Mouse (Mus musculus) liver, postnatal 0 days (tissue): ENCODE measurements around the gene Sulf2. TPM values are rescaled to one million over a fixed set of nuclear protein-coding genes. Genes with fewer than 3 reads are reported as not detected.
A peak's percentile ranks its signal among the peaks of the same experiment; 100 is the strongest.

Experiments used
- ATAC-seq: fragments of 200-750 bp; cut with Nextera tagmentation; 2 replicates; pipeline ENCODE4 v1.8.0; 2017; ENCODE audit warnings: mild to moderate bottlenecking, moderate library complexity
- DNase-seq: peaks from one replicate; pipeline ENCODE4 v3.0.0-alpha.2; 2016
- H3K27ac ChIP-seq: fragments of 300-500 bp; sonication (generic); 2 replicates; pipeline ENCODE4 v1.5.1; 2014; ENCODE audit warnings: antibody characterized with exemption, moderate library complexity, mild to moderate bottlenecking, low read depth
- H3K27me3 ChIP-seq: fragments of 300-500 bp; sonication (generic); 2 replicates; pipeline ENCODE4 v1.6.1; 2014; ENCODE audit warnings: low read length, control low read depth, mixed read lengths; ENCODE audit not compliant: insufficient read depth
- H3K36me3 ChIP-seq: fragments of 300-500 bp; sonication (generic); replicated peaks from 2 replicates; pipeline ENCODE4 v1.6.1; 2014; ENCODE audit warnings: mild to moderate bottlenecking, control low read depth, low read length, moderate library complexity, mixed read lengths; ENCODE audit not compliant: insufficient read depth
- H3K4me1 ChIP-seq: fragments of 300-500 bp; sonication (generic); 2 replicates; pipeline ENCODE4 v1.6.1; 2014; ENCODE audit warnings: antibody characterized with exemption, mild to moderate bottlenecking, control low read depth; ENCODE audit not compliant: insufficient read depth
- H3K4me2 ChIP-seq: fragments of 300-500 bp; sonication (generic); 2 replicates; pipeline ENCODE4 v1.6.1; 2014; ENCODE audit warnings: low read depth, mild to moderate bottlenecking, low read length, moderate library complexity, mixed read lengths
- H3K4me3 ChIP-seq: fragments of 300-500 bp; sonication (generic); 2 replicates; pipeline ENCODE4 v1.5.1; 2014; ENCODE audit warnings: low read depth, low read length
- H3K9ac ChIP-seq: fragments of 300-500 bp; sonication (generic); replicated peaks from 2 replicates; pipeline ENCODE4 v1.6.1; 2014; ENCODE audit warnings: mild to moderate bottlenecking, moderate library complexity
- H3K9me3 ChIP-seq: fragments of 300-500 bp; sonication (generic); 2 replicates; pipeline ENCODE4 v1.6.1; 2016; ENCODE audit warnings: mild to moderate bottlenecking, control low read depth, low read length, mixed read lengths
- CTCF ChIP-seq: sonication (generic); IDR thresholded peaks from 2 replicates; pipeline ENCODE4 v1.5.1; 2016; ENCODE audit warnings: antibody characterized with exemption, low read depth
- EP300 ChIP-seq: IDR thresholded peaks from 2 replicates; pipeline ENCODE4 v1.6.1; 2016; ENCODE audit warnings: antibody characterized with exemption, low read depth, mild to moderate bottlenecking
- WGBS: fragments of 180-500 bp; shearing (Covaris S2); extraction: QIAGEN DNeasy Blood & Tissue Kit; methylation state at CpG from one replicate; pipeline ENCODE4 v1.1.7; 2014; ENCODE audit not compliant: insufficient replicate concordance; 5-methylcytosine and 5-hydroxymethylcytosine counted together
- polyA plus RNA-seq: library from polyadenylated mRNA; unstranded; fragments of >200 nt; fragmentation: Nextera tagmentation; extraction: Ambion mirVana; gene quantifications from 2 replicates; pipeline ENCODE4 v1.2.1, GENCODE M21; 2015

The Sulf2 gene
- polyA plus RNA-seq, 1 experiment from 2014 or later, result 1.8 TPM

DNA sequence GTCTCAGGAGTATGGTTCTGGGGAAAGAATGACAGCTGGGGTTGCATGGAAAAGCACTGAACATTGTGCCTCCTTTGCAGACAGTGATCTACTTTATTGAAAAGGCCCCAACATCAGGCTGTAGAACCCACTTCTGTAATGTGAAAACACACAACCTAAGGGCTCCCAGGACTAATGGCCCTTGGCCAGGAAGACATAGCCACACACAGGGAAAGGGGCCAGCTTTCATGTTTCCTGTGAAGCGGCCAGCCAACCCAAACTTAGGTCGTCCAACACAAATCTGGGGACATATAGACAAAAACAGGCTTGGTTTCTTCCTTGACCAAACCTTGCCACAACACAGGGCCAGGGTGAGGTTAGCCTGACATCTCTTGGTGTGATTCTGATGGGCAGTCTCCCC lies 35.5 kb downstream of the Sulf2 start:
- no peaks in the 10 kb centered on the region for H3K9me3 ChIP-seq
- WGBS, result 72% methylated on average over 2 of the region's 2 CpGs
- H3K4me3 ChIP-seq, result no peak overlapping the region
- TF ChIP-seq EP300, result no peak
- TF ChIP-seq CTCF, result no peak
- no peak overlapping the region for H3K27ac ChIP-seq
- no peak overlapping the region for H3K9ac ChIP-seq
- H3K4me1 ChIP-seq, result no peaks in the 10 kb centered on the region
- no peak overlapping the region for H3K4me2 ChIP-seq
- DNase-seq (no peak), ATAC-seq (no peak)
- H3K27me3 ChIP-seq, result no peaks in the 10 kb centered on the region
- H3K36me3 ChIP-seq, result no peaks in the 10 kb centered on the region

DNA sequence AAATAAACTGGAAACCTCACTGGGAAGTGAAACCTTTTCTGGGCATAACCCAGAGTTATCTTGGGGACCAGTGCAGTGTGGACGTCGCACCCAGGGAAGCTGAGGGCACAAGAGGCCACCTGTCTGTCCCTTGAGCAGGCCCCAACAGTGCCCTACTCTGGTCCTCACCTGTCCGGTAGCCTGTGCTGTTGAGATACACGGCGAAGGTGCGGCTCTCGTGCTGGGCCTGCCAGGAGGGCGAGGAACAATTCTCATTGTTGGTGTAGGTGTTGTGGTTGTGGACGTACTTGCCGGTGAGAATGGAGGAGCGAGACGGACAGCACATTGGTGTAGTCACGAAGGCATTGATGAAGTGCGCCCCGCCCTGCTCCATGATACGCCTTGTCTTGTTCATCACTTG lies 38.8 kb downstream of the Sulf2 start:
- H3K27ac ChIP-seq, result no peak overlapping the region
- no peak overlapping the region for H3K9ac ChIP-seq
- H3K4me3 ChIP-seq, result no peak overlapping the region
- no peak overlapping the region for H3K4me2 ChIP-seq
- no peaks in the 10 kb centered on the region for H3K4me1 ChIP-seq
- no peaks in the 10 kb centered on the region for H3K36me3 ChIP-seq
- no peak for DNase-seq
- 87% methylated on average over 16 of the region's 16 CpGs for WGBS
- no peak for ATAC-seq
- H3K9me3 ChIP-seq, result no peaks in the 10 kb centered on the region
- TF ChIP-seq EP300 (no peak), CTCF (no peak)
- no peaks in the 10 kb centered on the region for H3K27me3 ChIP-seq

DNA sequence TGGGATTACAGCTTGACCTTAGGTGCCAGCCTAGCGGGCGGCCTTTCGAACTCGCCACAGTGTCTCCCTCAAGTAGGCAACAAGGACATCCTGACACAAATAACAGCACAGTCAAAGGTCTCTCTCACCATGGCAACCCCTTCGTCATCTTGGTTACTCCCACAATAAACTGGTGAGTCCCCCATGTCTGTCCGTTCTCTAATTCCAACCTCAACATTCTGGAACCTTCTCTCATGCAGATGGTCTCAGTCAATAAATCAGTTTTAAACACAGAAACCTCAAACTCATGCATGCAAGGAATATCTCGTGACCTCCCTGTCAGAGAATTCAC lies 39.2 kb downstream of the Sulf2 start:
- Histone ChIP-seq H3K9ac (no peak overlapping the region), H3K9me3 (no peaks in the 10 kb centered on the region), H3K4me1 (no peaks in the 10 kb centered on the region), H3K27me3 (no peaks in the 10 kb centered on the region), H3K36me3 (no peaks in the 10 kb centered on the region), H3K4me3 (no peak overlapping the region), H3K27ac (no peak overlapping the region), H3K4me2 (no peak overlapping the region)
- no peak for TF ChIP-seq CTCF
- no peak for TF ChIP-seq EP300
- WGBS, result 82% methylated on average over 7 of the region's 7 CpGs
- ATAC-seq (peak; percentile 71), DNase-seq (no peak)

DNA sequence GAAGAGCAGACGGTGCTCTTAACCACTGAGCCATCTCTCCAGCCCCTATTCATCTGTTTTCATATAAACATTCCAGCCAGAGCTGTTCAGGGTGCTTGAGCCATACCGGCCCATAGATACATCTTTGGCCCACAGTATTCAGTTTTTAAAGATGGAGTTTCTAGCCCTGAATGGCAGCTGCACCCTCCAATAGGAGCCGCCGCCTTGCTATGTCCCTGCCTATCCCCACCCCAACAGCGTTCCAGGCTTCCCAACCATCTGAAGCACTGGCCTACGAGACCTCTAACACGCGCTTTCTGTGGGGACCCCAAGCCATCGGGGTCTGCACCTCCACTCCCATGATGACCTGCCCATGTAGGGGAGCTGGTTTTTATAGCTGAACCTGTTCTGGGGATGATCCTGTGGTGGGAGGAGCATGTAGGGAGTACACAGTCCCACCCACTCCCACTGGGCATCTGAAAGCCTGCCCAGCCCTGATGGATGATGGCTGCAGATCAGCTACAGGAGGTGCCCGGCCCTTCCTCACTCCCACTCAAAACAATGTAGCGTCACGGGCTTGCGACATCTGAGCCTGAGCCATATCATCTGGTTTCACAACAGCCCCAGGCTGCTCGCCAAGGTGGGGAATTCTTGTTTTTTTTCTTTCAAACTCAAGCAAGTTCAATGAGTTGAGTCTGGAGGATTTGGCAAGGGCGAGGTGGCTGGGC lies 39.7 kb downstream of the Sulf2 start:
- Histone ChIP-seq H3K9me3 (no peaks in the 10 kb centered on the region), H3K27ac (no peak overlapping the region), H3K36me3 (no peaks in the 10 kb centered on the region), H3K4me1 (no peaks in the 10 kb centered on the region), H3K9ac (no peak overlapping the region), H3K4me3 (no peak overlapping the region), H3K27me3 (no peaks in the 10 kb centered on the region), H3K4me2 (no peak overlapping the region)
- ATAC-seq (peak; percentile 89), DNase-seq (peak; percentile 73)
- TF ChIP-seq EP300, result peak; percentile 54
- no peak for TF ChIP-seq CTCF
- 66% methylated on average over 15 of the region's 15 CpGs for WGBS

DNA sequence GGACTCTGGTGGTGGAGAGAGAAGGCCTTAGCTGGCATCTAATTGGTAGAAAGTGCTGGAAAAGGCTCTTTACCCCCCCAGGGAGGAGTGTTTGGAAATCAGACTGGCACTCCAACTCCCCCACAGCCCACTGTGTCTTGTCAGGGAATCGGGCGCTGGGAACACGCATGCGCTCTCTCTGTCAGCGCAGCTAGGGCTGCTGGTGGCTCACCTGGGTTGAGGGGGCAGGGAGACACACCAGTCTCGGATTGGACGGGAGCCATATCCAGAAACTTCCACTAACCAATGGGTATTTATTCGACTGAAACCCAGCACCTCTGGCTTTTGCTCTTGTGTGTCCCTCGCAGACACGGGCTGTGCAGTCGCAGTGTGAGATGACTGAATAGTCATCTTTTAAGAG lies 42.5 kb downstream of the Sulf2 start:
- H3K36me3 ChIP-seq, result no peaks in the 10 kb centered on the region
- 82% methylated on average over 11 of the region's 11 CpGs for WGBS
- H3K27ac ChIP-seq, result no peak overlapping the region
- H3K4me3 ChIP-seq, result no peak overlapping the region
- ATAC-seq (no peak), DNase-seq (no peak)
- H3K9ac ChIP-seq, result no peak overlapping the region
- TF ChIP-seq CTCF (no peak), EP300 (no peak)
- H3K9me3 ChIP-seq, result no peaks in the 10 kb centered on the region
- no peak overlapping the region for H3K4me2 ChIP-seq
- H3K27me3 ChIP-seq, result no peaks in the 10 kb centered on the region
- no peaks in the 10 kb centered on the region for H3K4me1 ChIP-seq

DNA sequence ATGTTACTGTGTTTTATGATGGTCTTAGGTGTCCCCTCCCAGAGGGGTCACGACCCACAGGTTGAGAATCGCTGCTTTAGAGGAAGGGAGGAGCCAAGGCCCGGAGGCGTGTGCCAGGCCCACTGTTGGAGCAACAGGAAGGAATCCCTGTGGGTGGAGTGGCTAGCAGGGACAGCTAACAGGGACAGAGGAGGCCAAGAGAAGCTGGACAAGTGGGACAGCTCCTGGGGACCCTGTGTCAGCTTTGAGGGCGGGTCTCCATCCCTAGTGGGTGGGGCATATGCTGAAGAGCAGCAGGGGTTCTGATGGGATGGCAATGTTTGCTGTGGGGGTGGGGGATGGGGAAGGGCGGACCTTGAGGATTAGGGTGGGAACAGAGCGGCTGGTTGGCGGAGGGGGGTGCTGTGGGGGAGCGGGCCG lies 43.6 kb downstream of the Sulf2 start:
- no peak for DNase-seq
- H3K27me3 ChIP-seq, result no peaks in the 10 kb centered on the region
- no peak overlapping the region for H3K27ac ChIP-seq
- H3K4me2 ChIP-seq, result no peak overlapping the region
- no peaks in the 10 kb centered on the region for H3K9me3 ChIP-seq
- ATAC-seq, result no peak
- H3K4me1 ChIP-seq, result no peaks in the 10 kb centered on the region
- WGBS, result 60% methylated on average over 10 of the region's 10 CpGs
- no peak overlapping the region for H3K4me3 ChIP-seq
- no peak overlapping the region for H3K9ac ChIP-seq
- no peaks in the 10 kb centered on the region for H3K36me3 ChIP-seq
- TF ChIP-seq EP300 (no peak), CTCF (no peak)

DNA sequence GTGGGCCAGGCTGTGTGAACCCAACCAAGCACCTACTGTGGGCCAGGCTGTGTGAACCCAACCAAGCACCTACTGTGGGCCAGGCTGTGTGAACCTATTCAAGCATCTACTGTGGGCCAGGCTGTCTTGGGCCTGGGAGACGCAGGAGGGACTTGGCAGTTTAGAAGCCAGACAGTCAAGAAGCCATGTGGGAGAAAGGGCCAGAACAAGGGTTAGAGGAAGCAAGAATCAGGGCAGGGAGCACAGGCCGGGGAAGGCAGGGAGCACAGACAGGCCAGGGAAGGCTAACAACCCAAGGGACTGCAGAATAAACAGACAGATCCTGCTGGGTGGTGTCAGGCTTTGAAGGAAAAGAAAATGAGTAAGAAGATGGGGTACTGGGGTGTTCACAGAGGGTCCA lies 44.2 kb downstream of the Sulf2 start:
- TF ChIP-seq CTCF, result no peak
- TF ChIP-seq EP300, result no peak
- H3K27ac ChIP-seq, result no peak overlapping the region
- DNase-seq, result no peak
- no peak overlapping the region for H3K9ac ChIP-seq
- H3K4me1 ChIP-seq, result no peaks in the 10 kb centered on the region
- no peak for ATAC-seq
- WGBS, result 74% methylated on average over 2 of the region's 2 CpGs
- no peaks in the 10 kb centered on the region for H3K27me3 ChIP-seq
- no peaks in the 10 kb centered on the region for H3K9me3 ChIP-seq
- H3K4me3 ChIP-seq, result no peak overlapping the region
- no peaks in the 10 kb centered on the region for H3K36me3 ChIP-seq
- no peak overlapping the region for H3K4me2 ChIP-seq
